Mouse (Mus musculus) heart, embryonic 16.5 days (tissue): Measurements from ENCODE around the gene Ttc23. TPM values are rescaled to one million over a fixed set of nuclear protein-coding genes. Genes with fewer than 3 reads are reported as not detected.

Experiments
- ATAC-seq: fragments of 200-750 bp; cut with Nextera tagmentation; replicated peaks from 2 replicates; pipeline ENCODE4 v1.8.0; 2017; ENCODE audit warnings: moderate number of reproducible peaks; ENCODE audit not compliant: insufficient read depth, low FRiP score; ENCODE audit errors: extremely low read depth
- H3K27ac ChIP-seq: fragments of 300-500 bp; sonication (generic); 2 replicates; pipeline ENCODE4 v1.5.1; 2014; ENCODE audit warnings: mild to moderate bottlenecking, low read length, control low read depth, moderate library complexity
- H3K27me3 ChIP-seq: fragments of 300-500 bp; sonication (generic); 2 replicates; pipeline ENCODE4 v1.6.1; 2014; ENCODE audit warnings: low read length, mixed read lengths; ENCODE audit not compliant: control insufficient read depth, insufficient read depth
- H3K36me3 ChIP-seq: fragments of 300-500 bp; sonication (generic); 2 replicates; pipeline ENCODE4 v1.6.1; 2014; ENCODE audit not compliant: control insufficient read depth, insufficient read depth
- H3K4me1 ChIP-seq: fragments of 300-500 bp; sonication (generic); 2 replicates; pipeline ENCODE4 v1.6.1; 2014; ENCODE audit warnings: low read length, mixed read lengths; ENCODE audit not compliant: control insufficient read depth, insufficient read depth
- H3K4me2 ChIP-seq: fragments of 300-500 bp; sonication (generic); 2 replicates; pipeline ENCODE4 v1.6.1; 2014; ENCODE audit warnings: low read depth, mild to moderate bottlenecking, control low read depth, low read length
- H3K4me3 ChIP-seq: fragments of 300-500 bp; sonication (generic); 2 replicates; pipeline ENCODE4 v1.5.1; 2014; ENCODE audit warnings: mild to moderate bottlenecking, control low read depth, low read length
- H3K9ac ChIP-seq: fragments of 300-500 bp; sonication (generic); 2 replicates; pipeline ENCODE4 v1.6.1; 2014; ENCODE audit warnings: low read length, control low read depth
- H3K9me3 ChIP-seq: fragments of 300-500 bp; sonication (generic); replicated peaks from 2 replicates; pipeline ENCODE4 v1.6.1; 2016; ENCODE audit warnings: low read length; ENCODE audit not compliant: control insufficient read depth
- WGBS: fragments of 180-500 bp; shearing (Covaris S2); extraction: QIAGEN DNeasy Blood & Tissue Kit; methylation state at CpG from one replicate; pipeline ENCODE4 v1.1.7; 2014; 5-methylcytosine and 5-hydroxymethylcytosine counted together
- polyA plus RNA-seq: library from polyadenylated mRNA; unstranded; fragments of >200 nt; fragmentation: Nextera tagmentation; extraction: Ambion mirVana; gene quantifications from 2 replicates; pipeline ENCODE4 v1.2.1, GENCODE M21; 2015

The Ttc23 gene
- polyA plus RNA-seq, 1 experiment from 2014 or later, result 17.5 TPM

GRCm38 (mm10) chr7:67678878-67679499 is 31.8 kb downstream of the Ttc23 start:
- ATAC-seq, result no peak
- H3K4me2 ChIP-seq, result no peak overlapping the region
- H3K4me1 ChIP-seq, result peaks cover 5% of the 10 kb centered on the region
- H3K9me3 ChIP-seq, result no peaks in the 10 kb centered on the region
- H3K27me3 ChIP-seq, result no peaks in the 10 kb centered on the region
- H3K36me3 ChIP-seq, result peaks cover 4% of the 10 kb centered on the region
- H3K4me3 ChIP-seq, result no peak overlapping the region
- H3K9ac ChIP-seq, result no peak overlapping the region
- H3K27ac ChIP-seq, result no peak overlapping the region
- 87% methylated on average over 16 of the region's 16 CpGs for WGBS

GRCm38 (mm10) chr7:67681078-67681477 is 33.9 kb downstream of the Ttc23 start:
- Histone ChIP-seq H3K9ac (no peak overlapping the region), H3K27me3 (no peaks in the 10 kb centered on the region), H3K9me3 (no peaks in the 10 kb centered on the region), H3K4me2 (no peak overlapping the region), H3K4me3 (no peak overlapping the region), H3K4me1 (no peaks in the 10 kb centered on the region), H3K27ac (no peak overlapping the region), H3K36me3 (peaks cover 12% of the 10 kb centered on the region)
- ATAC-seq, result 0 out of 2 replicates have a peak, but pooled peaks have one; percentile 14
- 71% methylated on average over 9 of the region's 9 CpGs for WGBS

- H3K36me3 ChIP-seq, result peaks cover 12% of the 10 kb centered on the region
- WGBS, result 78% methylated on average over 16 of the region's 16 CpGs
These were observed 35.8 kb downstream of the Ttc23 start for GRCm38 (mm10) chr7:67683006-67683405.

DNA sequence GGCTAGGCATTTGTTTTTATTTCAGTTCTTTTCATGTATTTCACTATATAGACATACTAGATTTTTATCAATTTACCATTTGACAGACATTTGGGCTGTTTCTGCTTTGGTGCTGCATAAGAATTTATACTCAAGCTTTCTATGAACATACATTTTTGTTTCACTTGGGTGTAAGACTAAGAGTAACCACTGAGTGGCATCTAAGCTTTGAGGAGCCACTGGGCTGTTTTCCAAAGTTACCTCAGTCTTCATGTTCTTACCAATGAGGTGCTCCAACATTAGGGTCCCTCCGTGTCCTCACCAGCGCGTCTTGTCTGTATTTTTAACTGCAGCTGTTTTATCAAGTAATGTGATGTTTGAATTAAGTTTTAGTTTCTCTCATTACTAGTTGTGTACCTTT is 39.3 kb downstream of the Ttc23 start:
- Histone ChIP-seq H3K27me3 (no peaks in the 10 kb centered on the region), H3K27ac (no peak overlapping the region), H3K4me2 (no peak overlapping the region), H3K36me3 (peaks cover 10% of the 10 kb centered on the region; the same call in 1 of the 2 replicates), H3K4me3 (no peak overlapping the region), H3K9ac (no peak overlapping the region), H3K4me1 (peaks cover 8% of the 10 kb centered on the region), H3K9me3 (no peaks in the 10 kb centered on the region)
- no peak for ATAC-seq
- WGBS, result 91% methylated on average over 3 of the region's 3 CpGs

More at GRCm38 (mm10) chr7:67683006-67683405, 35.8 kb downstream of the Ttc23 start:
- Histone ChIP-seq H3K4me1 (no peaks in the 10 kb centered on the region), H3K27me3 (no peaks in the 10 kb centered on the region), H3K27ac (no peak overlapping the region), H3K4me2 (no peak overlapping the region), H3K9me3 (no peaks in the 10 kb centered on the region), H3K9ac (no peak overlapping the region), H3K4me3 (no peak overlapping the region)
- no peak for ATAC-seq

- Histone ChIP-seq H3K4me3 (no peak overlapping the region), H3K36me3 (peaks cover 8% of the 10 kb centered on the region; the same call in 1 of the 2 replicates), H3K27ac (no peak overlapping the region), H3K27me3 (no peaks in the 10 kb centered on the region), H3K4me2 (no peak overlapping the region), H3K9ac (no peak overlapping the region), H3K9me3 (no peaks in the 10 kb centered on the region), H3K4me1 (peaks cover 22% of the 10 kb centered on the region)
- WGBS, result 23% methylated on average over 3 of the region's 3 CpGs
- ATAC-seq, result no peak
These were observed 41.1 kb downstream of the Ttc23 start for GRCm38 (mm10) chr7:67688281-67688680.

GRCm38 (mm10) chr7:67689793-67690192 is 42.6 kb downstream of the Ttc23 start:
- 76% methylated on average over 7 of the region's 7 CpGs for WGBS
- Histone ChIP-seq H3K27ac (no peak overlapping the region), H3K27me3 (no peaks in the 10 kb centered on the region), H3K36me3 (peaks cover 11% of the 10 kb centered on the region; the same call in 1 of the 2 replicates), H3K9ac (no peak overlapping the region), H3K9me3 (no peaks in the 10 kb centered on the region), H3K4me3 (no peak overlapping the region), H3K4me2 (no peak overlapping the region), H3K4me1 (peaks cover 22% of the 10 kb centered on the region)
- ATAC-seq, result no peak

DNA sequence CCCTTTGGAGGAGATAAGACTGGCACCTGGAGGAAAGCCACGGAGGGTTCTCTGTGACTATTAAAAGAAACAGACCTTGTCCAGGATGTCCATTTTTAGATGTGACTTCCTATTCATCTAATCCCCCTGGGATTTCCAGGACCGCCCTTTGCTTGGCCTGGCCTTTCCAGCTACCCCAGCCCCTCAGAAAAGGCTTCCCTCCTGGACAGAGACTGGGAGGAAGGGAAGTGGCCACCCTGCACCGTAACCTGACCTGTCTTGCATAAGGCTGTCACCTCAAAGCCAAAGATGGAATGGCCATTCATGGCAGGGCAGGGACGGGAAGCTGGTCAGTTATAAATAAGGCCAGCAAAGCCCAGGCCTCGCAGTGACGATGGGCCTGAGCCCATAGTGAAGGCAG is 43.8 kb downstream of the Ttc23 start:
- Histone ChIP-seq H3K9ac (no peak overlapping the region), H3K36me3 (0 out of 2 replicates have a peak, but pooled peaks cover 2% of the 10 kb centered on the region), H3K9me3 (no peaks in the 10 kb centered on the region), H3K4me1 (peaks cover 22% of the 10 kb centered on the region), H3K27ac (peak overlapping the region; percentile 35), H3K27me3 (no peaks in the 10 kb centered on the region), H3K4me3 (no peak overlapping the region), H3K4me2 (no peak overlapping the region)
- 0 out of 2 replicates have a peak, but pooled peaks have one; percentile 33 for ATAC-seq
- 41% methylated on average over 6 of the region's 6 CpGs for WGBS

- H3K4me1 ChIP-seq, result peaks cover 22% of the 10 kb centered on the region
- peak; percentile 34; the same call in 1 of the 2 replicates for ATAC-seq
- H3K36me3 ChIP-seq, result peaks cover 2% of the 10 kb centered on the region; the same call in 1 of the 2 replicates
- H3K9ac ChIP-seq, result no peak overlapping the region
- H3K9me3 ChIP-seq, result no peaks in the 10 kb centered on the region
- H3K4me2 ChIP-seq, result no peak overlapping the region
- WGBS, result 16% methylated on average over 3 of the region's 3 CpGs
- H3K27ac ChIP-seq, result no peak overlapping the region
- H3K4me3 ChIP-seq, result no peak overlapping the region
- H3K27me3 ChIP-seq, result no peaks in the 10 kb centered on the region
These were observed 44.9 kb downstream of the Ttc23 start for GRCm38 (mm10) chr7:67692141-67692540.

- peaks cover 2% of the 10 kb centered on the region; the same call in 1 of the 2 replicates for H3K36me3 ChIP-seq
- H3K4me2 ChIP-seq, result no peak overlapping the region
- H3K27ac ChIP-seq, result no peak overlapping the region
- no peaks in the 10 kb centered on the region for H3K27me3 ChIP-seq
- 81% methylated on average over 23 of the region's 23 CpGs for WGBS
- no peak for ATAC-seq
- H3K9ac ChIP-seq, result peak overlapping the region; percentile 15; the same call in 1 of the 2 replicates
- H3K9me3 ChIP-seq, result no peaks in the 10 kb centered on the region
- H3K4me3 ChIP-seq, result no peak overlapping the region
- peaks cover 22% of the 10 kb centered on the region for H3K4me1 ChIP-seq
These were observed 45.8 kb downstream of the Ttc23 start for GRCm38 (mm10) chr7:67692791-67693538.
